Mouse (Mus musculus) adrenal gland (tissue): ENCODE results near the gene Avp.
"Not testable (repeated sequence)": the region's sequence is repeated elsewhere in the genome, so short reads cannot be mapped to it uniquely, and the experiment has no call there.

Experiments used
- intact Hi-C: fragments of 180-260 bp; cut with DNase I; formaldehyde crosslinking; loops from one replicate; pipeline ENCODE4 v1.15.1; 2025
- long read RNA-seq, 2 experiments: library from polyadenylated mRNA; unstranded; transcript quantifications; one replicate each; pipeline ENCODE4 v2.0.0; 2020; ENCODE audit warnings: borderline replicate concordance in 1 of 2; ENCODE audit not compliant: insufficient replicate concordance in 1 of 2

Avp gene
- long read RNA-seq, experiment 1 = 0 reads
- long read RNA-seq, experiment 2 = 0 reads

GRCm38 (mm10) chr2:130582552-130582951 lies at the start of gene Avp:
Gene Avp, minus strand, starts transcription at chr2:130582554.
- intact Hi-C loops = no loop called here

GRCm38 (mm10) chr2:130629839-130630203 lies 47.5 kb upstream of the Avp start, which contains the start of the genes Fastkd5 and Ubox5:
Gene Fastkd5, minus strand, starts transcription at chr2:130630027.
Gene Ubox5, minus strand, starts transcription at chr2:130630038.
- intact Hi-C loops = no loop called here

GRCm38 (mm10) chr2:130629080-130629838 lies 46.9 kb upstream of the Avp start:
- intact Hi-C loops = no loop called here

GRCm38 (mm10) chr2:130628424-130628823 lies 46.1 kb upstream of the Avp start:
- intact Hi-C loops = no loop called here

GRCm38 (mm10) chr2:130618972-130619371 lies 36.6 kb upstream of the Avp start:
- intact Hi-C loops = loop anchor here (10.0 kb wide), 2 partner anchors 46 to 156 kb away; partner anchors contain the start of genes Ddrgk1 and Itpa

GRCm38 (mm10) chr2:130613091-130613490 lies 30.7 kb upstream of the Avp start:
- intact Hi-C loops = loop anchor here (10.0 kb wide), 2 partner anchors 52 to 162 kb away; partner anchors contain the start of genes Ddrgk1 and Itpa

GRCm38 (mm10) chr2:130602195-130602594 lies 19.8 kb upstream of the Avp start:
- intact Hi-C loops = no loop called here

- intact Hi-C loops = no loop called here
Measured at GRCm38 (mm10) chr2:130598399-130598798, 16.0 kb upstream of the Avp start.

GRCm38 (mm10) chr2:130597601-130598010 lies 15.3 kb upstream of the Avp start:
- intact Hi-C loops = no loop called here

- intact Hi-C loops = no loop called here
Measured at GRCm38 (mm10) chr2:130595596-130595995, 13.2 kb upstream of the Avp start.

- intact Hi-C loops = no loop called here
Measured at GRCm38 (mm10) chr2:130591016-130591415, 8.7 kb upstream of the Avp start.

- intact Hi-C loops = no loop called here
Measured at GRCm38 (mm10) chr2:130589761-130590160, 7.4 kb upstream of the Avp start.

GRCm38 (mm10) chr2:130589157-130589556 lies 6.8 kb upstream of the Avp start:
- intact Hi-C loops = no loop called here

GRCm38 (mm10) chr2:130588373-130588772 lies 6.0 kb upstream of the Avp start:
- intact Hi-C loops = no loop called here

- intact Hi-C loops = no loop called here
Measured at GRCm38 (mm10) chr2:130586016-130586415, 3.7 kb upstream of the Avp start.

- intact Hi-C loops = no loop called here
Measured at GRCm38 (mm10) chr2:130583902-130584560, 1.7 kb upstream of the Avp start.

- intact Hi-C loops = no loop called here
Measured at GRCm38 (mm10) chr2:130581201-130581600, 1.2 kb downstream of the Avp start.

- intact Hi-C loops = no loop called here
Measured at GRCm38 (mm10) chr2:130579791-130580190, 2.6 kb downstream of the Avp start.

- intact Hi-C loops = no loop called here
Measured at GRCm38 (mm10) chr2:130578148-130578547, 4.2 kb downstream of the Avp start.

GRCm38 (mm10) chr2:130577632-130578031 lies 4.7 kb downstream of the Avp start:
- intact Hi-C loops = no loop called here

GRCm38 (mm10) chr2:130577021-130577420 lies 5.3 kb downstream of the Avp start:
- intact Hi-C loops = no loop called here

- intact Hi-C loops = not testable (repeated sequence)
Measured at GRCm38 (mm10) chr2:130576564-130576963, 5.8 kb downstream of the Avp start.
